Mouse (Mus musculus) cerebellum, adult 2 months (tissue): Measurements from ENCODE around the gene Stx8. TPM values are rescaled to one million over a fixed set of nuclear protein-coding genes. Genes with fewer than 3 reads are reported as not detected.

Experiments used
- DNase-seq, 2 experiments: peaks; one replicate each; pipeline ENCODE4 v3.0.0; 2021
- H3K27ac ChIP-seq: fragments of 200-500 bp; 2 replicates; pipeline ENCODE4 v1.5.1; 2012; ENCODE audit warnings: low read length, control low read depth, inconsistent platforms; ENCODE audit not compliant: insufficient read depth
- H3K27me3 ChIP-seq: fragments of 200-500 bp; 2 replicates; pipeline ENCODE4 v1.6.1; 2012; ENCODE audit warnings: inconsistent platforms, mild to moderate bottlenecking, low read length, moderate library complexity; ENCODE audit not compliant: control insufficient read depth, insufficient read depth
- H3K4me1 ChIP-seq: fragments of 200-500 bp; 2 replicates; pipeline ENCODE4 v1.6.1; 2011; ENCODE audit warnings: low read length; ENCODE audit not compliant: control insufficient read depth, insufficient read depth
- H3K4me3 ChIP-seq: fragments of 200-500 bp; replicated peaks from 2 replicates; pipeline ENCODE3; 2011; ENCODE audit warnings: mild to moderate bottlenecking, low read depth, low read length, control low read depth; ENCODE audit not compliant: insufficient read depth
- CTCF ChIP-seq: fragments of 200-500 bp; IDR thresholded peaks from 2 replicates; pipeline ENCODE4 v1.5.1; 2011; ENCODE audit warnings: low read depth, mild to moderate bottlenecking, control low read depth, low read length, moderate library complexity, borderline replicate concordance; ENCODE audit not compliant: insufficient read depth
- POLR2A ChIP-seq: fragments of 200-500 bp; IDR thresholded peaks from 2 replicates; pipeline ENCODE4 v1.6.1; 2011; ENCODE audit warnings: low read length, control low read depth, borderline replicate concordance; ENCODE audit not compliant: insufficient read depth
- WGBS: fragments of 180-500 bp; shearing (Covaris S2); methylation state at CpG from one replicate; pipeline ENCODE4 v1.1.7; 2018; 5-methylcytosine and 5-hydroxymethylcytosine counted together
- polyA plus RNA-seq: library from polyadenylated mRNA; depleted of rRNA; stranded (reverse); fragments of >200 nt; gene quantifications from 2 replicates; pipeline ENCODE4 v1.2.3, GENCODE M21; 2012

The Stx8 gene
- polyA plus RNA-seq, 1 experiment = 39.6 TPM

DNA sequence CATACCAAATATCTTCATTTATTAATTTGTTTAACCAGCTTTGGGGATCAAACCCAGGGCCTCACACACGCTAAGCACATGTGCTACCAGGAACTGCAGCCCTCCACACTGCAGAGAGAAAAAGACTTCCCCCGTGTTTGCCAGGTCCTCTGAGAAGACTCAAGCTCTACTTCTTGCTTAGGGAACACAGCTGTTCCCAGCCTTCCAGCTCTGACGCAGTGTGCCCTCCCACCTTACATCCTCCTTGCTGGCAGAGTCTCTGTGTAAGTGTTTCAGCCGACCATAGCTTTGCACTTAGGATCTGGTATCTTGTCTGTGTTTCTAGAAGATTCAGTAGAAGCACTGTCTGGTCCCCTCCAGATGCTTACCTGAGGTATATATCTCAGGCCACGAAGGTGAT lies 224.9 kb downstream of the Stx8 start:
- Histone ChIP-seq H3K27me3 (no peaks in the 10 kb centered on the region), H3K4me3 (no peak overlapping the region), H3K4me1 (peaks cover 11% of the 10 kb centered on the region; the same call in 1 of the 2 replicates), H3K27ac (no peak overlapping the region)
- 83% methylated on average over 5 of the region's 5 CpGs for WGBS
- TF ChIP-seq CTCF (no peak), POLR2A (no peak)
- no peak for DNase-seq

- WGBS = 82% methylated on average over 6 of the region's 6 CpGs
- DNase-seq = no peak
- Histone ChIP-seq H3K4me1 (peaks cover 19% of the 10 kb centered on the region), H3K27ac (no peak overlapping the region), H3K4me3 (no peak overlapping the region), H3K27me3 (no peaks in the 10 kb centered on the region)
- TF ChIP-seq POLR2A (no peak), CTCF (peak; percentile 22; the same call in 1 of the 2 replicates)
Measured at GRCm38 (mm10) chr11:68195168-68195567, 229.2 kb downstream of the Stx8 start.

DNA sequence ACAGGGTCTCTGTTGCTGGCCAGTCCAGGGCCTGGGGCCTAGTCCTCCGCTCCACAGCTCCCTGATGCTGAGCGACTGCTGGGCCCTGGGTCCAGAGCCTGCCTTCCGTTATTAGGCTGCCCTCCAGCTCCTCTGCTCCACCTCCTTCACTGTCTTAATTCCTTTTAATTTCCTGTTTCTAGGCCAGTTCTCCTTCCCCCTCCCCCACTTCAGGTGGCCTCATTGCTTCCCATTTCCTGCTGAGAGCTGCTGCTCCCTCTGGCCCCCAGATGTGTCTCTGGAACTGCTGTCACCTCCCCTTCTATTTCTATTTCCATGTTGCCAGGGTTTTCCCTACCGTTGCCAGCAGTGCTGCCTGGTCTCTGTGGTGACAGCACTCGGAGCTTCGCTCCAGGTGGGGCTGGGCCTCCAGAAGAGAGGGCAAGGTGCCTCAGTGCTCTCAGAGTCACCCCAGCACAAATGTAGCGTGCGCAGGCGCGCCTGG lies 229.7 kb downstream of the Stx8 start:
- no peak for DNase-seq
- no peak overlapping the region for H3K4me3 ChIP-seq
- H3K4me1 ChIP-seq = peaks cover 19% of the 10 kb centered on the region
- WGBS = 82% methylated on average over 10 of the region's 10 CpGs
- H3K27ac ChIP-seq = no peak overlapping the region
- TF ChIP-seq POLR2A = no peak
- TF ChIP-seq CTCF = no peak
- no peaks in the 10 kb centered on the region for H3K27me3 ChIP-seq

DNA sequence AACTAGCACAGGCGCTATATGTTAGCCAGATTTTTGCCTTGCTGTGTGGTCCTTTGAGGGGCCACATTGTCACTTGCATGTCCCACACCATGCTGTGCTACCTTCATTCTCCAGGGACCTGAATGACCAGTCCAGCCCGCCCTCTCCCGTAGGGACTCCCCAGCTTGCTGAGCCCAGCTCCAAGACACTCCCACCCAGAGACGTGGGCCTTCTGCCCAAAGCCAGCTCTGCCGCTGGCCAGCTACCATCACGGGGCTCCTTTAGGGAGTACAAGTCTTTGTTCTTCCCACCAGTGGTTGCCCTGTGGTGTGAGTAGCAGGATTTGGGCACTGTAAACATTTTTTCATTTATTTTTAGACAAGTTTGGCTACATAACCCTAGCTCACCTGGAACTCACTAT lies 230.6 kb downstream of the Stx8 start:
- Histone ChIP-seq H3K4me3 (no peak overlapping the region), H3K27me3 (no peaks in the 10 kb centered on the region), H3K27ac (no peak overlapping the region), H3K4me1 (peaks cover 19% of the 10 kb centered on the region)
- no peak for TF ChIP-seq POLR2A
- TF ChIP-seq CTCF = no peak
- WGBS = 90% methylated on average over 6 of the region's 6 CpGs
- DNase-seq = no peak

DNA sequence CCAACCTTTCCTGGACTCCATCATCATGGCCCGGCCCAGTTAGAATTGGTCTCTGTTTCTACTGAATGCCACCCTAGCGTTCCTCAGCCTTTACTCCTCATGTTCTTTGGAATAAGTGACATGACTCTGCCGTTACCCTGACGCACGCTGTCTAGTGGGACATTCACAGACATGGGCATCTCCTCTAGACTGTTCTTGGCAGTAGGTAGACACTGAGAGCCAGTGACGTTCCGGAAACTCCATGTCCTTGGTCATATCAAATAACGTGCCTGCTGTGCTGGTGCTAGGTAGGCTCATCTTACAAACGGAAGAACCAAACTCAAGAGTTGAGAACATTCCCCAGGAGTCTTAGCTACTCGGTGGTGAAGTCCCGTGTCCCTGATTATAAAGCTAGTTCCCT lies 231.5 kb downstream of the Stx8 start:
- 97% methylated on average over 11 of the region's 11 CpGs for WGBS
- no peak for DNase-seq
- H3K27me3 ChIP-seq = no peaks in the 10 kb centered on the region
- H3K4me3 ChIP-seq = no peak overlapping the region
- peaks cover 16% of the 10 kb centered on the region for H3K4me1 ChIP-seq
- H3K27ac ChIP-seq = no peak overlapping the region
- no peak for TF ChIP-seq POLR2A
- TF ChIP-seq CTCF = no peak

DNA sequence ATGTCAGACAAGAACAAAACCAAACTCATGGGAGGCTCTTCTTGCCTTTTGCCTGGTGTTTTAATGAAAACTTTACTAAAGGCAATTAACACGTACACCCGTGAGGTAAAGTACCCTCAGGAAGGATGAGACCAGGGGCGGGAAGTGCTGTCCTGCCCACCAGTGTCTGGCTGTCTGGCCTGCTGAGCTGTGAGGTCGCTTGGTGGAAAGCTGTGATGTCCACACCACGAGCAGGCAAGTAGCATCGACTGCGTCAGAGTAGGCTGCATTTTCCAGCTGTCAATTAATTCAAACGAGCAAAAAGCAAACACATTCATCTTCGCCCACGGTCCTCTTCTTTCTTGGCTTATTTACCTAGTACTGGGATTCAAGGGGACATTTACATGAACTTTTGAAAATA lies 232.7 kb downstream of the Stx8 start:
- WGBS = 83% methylated on average over 10 of the region's 10 CpGs
- DNase-seq = no peak
- peaks cover 22% of the 10 kb centered on the region for H3K4me1 ChIP-seq
- TF ChIP-seq CTCF = no peak
- TF ChIP-seq POLR2A = no peak
- no peak overlapping the region for H3K4me3 ChIP-seq
- H3K27ac ChIP-seq = no peak overlapping the region
- no peaks in the 10 kb centered on the region for H3K27me3 ChIP-seq

GRCm38 (mm10) chr11:68199103-68199502 lies 233.1 kb downstream of the Stx8 start:
- DNase-seq = no peak
- H3K27me3 ChIP-seq = no peaks in the 10 kb centered on the region
- no peak overlapping the region for H3K27ac ChIP-seq
- WGBS = 70% methylated on average over 8 of the region's 8 CpGs
- TF ChIP-seq POLR2A (no peak), CTCF (no peak)
- peaks cover 25% of the 10 kb centered on the region for H3K4me1 ChIP-seq
- no peak overlapping the region for H3K4me3 ChIP-seq

DNA sequence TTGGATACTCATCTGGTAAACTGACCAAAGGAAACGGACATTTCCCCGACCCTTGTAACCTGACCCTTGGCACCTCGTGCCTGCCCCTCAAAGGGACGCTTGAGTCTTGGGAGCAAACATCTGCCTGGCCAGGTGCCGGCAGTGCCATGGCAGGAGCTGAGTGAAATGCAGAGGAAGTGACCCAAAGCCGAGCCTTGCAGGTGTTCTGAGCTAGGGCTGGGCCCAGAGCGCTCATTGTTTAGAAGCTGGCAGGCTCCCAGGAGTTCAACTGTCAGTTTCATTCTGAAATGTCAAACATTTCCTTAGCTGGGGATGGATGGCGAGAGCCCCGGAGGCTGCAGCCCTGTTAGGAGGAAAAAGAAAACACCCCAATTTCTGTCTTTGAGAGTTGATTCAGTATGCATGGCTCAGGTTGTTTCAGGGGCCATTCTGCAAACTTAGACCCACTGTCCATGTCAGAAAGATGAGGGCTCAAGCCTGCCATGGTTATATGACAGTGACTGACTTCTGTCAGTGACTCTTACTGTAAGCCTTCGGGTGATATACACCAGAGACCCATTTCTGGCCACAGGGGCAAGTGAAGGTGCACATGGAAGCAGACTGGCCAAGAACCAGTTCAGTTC lies 233.9 kb downstream of the Stx8 start:
- Histone ChIP-seq H3K4me1 (peaks cover 21% of the 10 kb centered on the region), H3K27ac (no peak overlapping the region), H3K4me3 (no peak overlapping the region), H3K27me3 (no peaks in the 10 kb centered on the region)
- DNase-seq = no peak
- 68% methylated on average over 10 of the region's 10 CpGs for WGBS
- TF ChIP-seq CTCF (no peak), POLR2A (no peak)

GRCm38 (mm10) chr11:68200500-68200899 lies 234.5 kb downstream of the Stx8 start:
- peaks cover 19% of the 10 kb centered on the region for H3K4me1 ChIP-seq
- no peak overlapping the region for H3K27ac ChIP-seq
- no peak for DNase-seq
- no peak for TF ChIP-seq CTCF
- no peak for TF ChIP-seq POLR2A
- WGBS = 95% methylated on average over 4 of the region's 4 CpGs
- H3K4me3 ChIP-seq = no peak overlapping the region
- H3K27me3 ChIP-seq = no peaks in the 10 kb centered on the region
